Comparison of ENCODE assay signal across 8 mouse cellular contexts in genomic region chr14:64593564-64593963, GRCm38 (mm10).
DNase-seq lines count a peak whose midpoint lies in the region; ATAC-seq lines count a peak whose summit lies in the region.
"Had no signal": no experiment of that assay in that cellular context is flagged by ENCODE, and none has a peak within 500 bp of the region (broad histone marks: within the 10 kb centered on the region; RNA-seq: fewer than 3 reads in every experiment).

No protein-coding gene starts in this region.

- peak; percentile 79 for DNase-seq in cerebellum, adult 9-11 months
- peak; percentile 76 to 80 for DNase-seq in layer of hippocampus, postnatal 36 days
- DNase-seq in retina, embryonic 14.5 days (ENCODE audit: low spot score) = peak; percentile 58
- no peak for DNase-seq in heart, adult 8-10 months (ENCODE audit: low spot score)
- no peak for DNase-seq in gastrocnemius, postnatal 14 days
- DNase-seq in thymus, postnatal 25 days = no peak
- DNase-seq: lung, adult 18-20 months had no signal

- peak; percentile 38 for ATAC-seq in frontal cortex, adult (ENCODE audit: low TSS enrichment)

- intact Hi-C loops in gastrocnemius, postnatal 14 days (cut with DNase I; ENCODE audit: low total_unique reads) = no loop called here

Comparison
In these comparisons a context has a peak if more than half of its experiments do, and no peak if none do; other contexts are left out.
1. DNase-seq: peak in cerebellum, adult 9-11 months (single experiment), layer of hippocampus, postnatal 36 days (2 of 2) and retina, embryonic 14.5 days (single experiment); none in heart, adult 8-10 months (single experiment), gastrocnemius, postnatal 14 days (single experiment) and thymus, postnatal 25 days (single experiment).